Mouse (Mus musculus): ENCODE data around the gene Tmem150b. TPM values are rescaled to one million over a fixed set of nuclear protein-coding genes. Genes with fewer than 3 reads are reported as not detected.

Gene Tmem150b
- polyA plus RNA-seq, 1 experiment: 122 TPM

DNA sequence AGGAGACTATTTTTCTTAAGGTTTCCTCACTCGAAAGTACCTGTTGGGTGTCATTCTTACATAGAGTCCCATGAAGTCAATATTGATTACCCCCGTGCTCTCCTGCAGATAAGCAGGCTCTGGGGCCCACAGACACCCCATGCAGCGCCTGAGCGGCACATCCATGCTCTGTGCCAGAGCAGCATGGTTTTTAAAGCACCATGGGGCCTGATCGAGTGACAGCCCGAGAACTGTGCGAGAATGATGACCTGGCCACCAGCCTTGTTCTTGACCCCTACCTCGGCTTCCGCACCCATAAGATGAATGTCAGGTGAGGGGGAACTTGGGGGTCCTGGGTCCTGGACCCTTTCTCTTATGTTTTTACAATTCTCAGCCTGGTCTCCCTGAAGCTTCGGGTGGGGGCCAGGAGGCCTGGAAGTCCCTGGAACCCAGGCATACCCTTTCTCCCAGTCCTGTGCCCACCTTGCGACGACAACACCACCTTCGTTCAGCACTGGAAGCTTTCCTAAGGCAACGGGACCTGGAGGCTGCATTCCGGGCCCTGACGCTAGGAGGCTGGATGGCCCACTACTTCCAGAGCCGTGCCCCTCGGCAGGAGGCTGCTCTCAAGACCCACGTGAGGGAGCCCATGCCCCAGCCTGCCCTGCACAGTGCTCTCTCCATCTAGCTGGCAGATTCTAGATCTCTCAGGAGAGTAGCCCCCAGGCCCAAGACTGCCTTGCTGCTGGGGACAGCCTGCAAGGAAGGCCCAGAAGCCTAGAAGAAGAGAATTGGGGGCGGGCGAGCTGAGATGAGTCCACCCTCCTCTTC, 16.8 kb upstream of the Tmem150b start:
- WGBS: 86% methylated on average over 21 of the region's 21 CpGs
- Histone ChIP-seq H3K4me1 (ENCODE audit: control insufficient read depth, insufficient read depth, insufficient read length, low read length) (peaks cover 8% of the 10 kb centered on the region), H3K4me3 (ENCODE audit: low read depth, low read length) (no peak overlapping the region), H3K36me3 (ENCODE audit: control insufficient read depth, insufficient read depth, low read length) (peaks cover 30% of the 10 kb centered on the region), H3K27me3 (ENCODE audit: control insufficient read depth, insufficient read depth, low read length) (no peaks in the 10 kb centered on the region), H3K27ac (ENCODE audit: insufficient read depth, low read depth, low read length) (peak overlapping the region; percentile 94)
- TF ChIP-seq CTCF (IDR thresholded peaks at IDR 0.05; ENCODE audit: extremely low read depth, insufficient read length, insufficient replicate concordance, low read depth, low read length) (no peak), POLR2A (IDR thresholded peaks at IDR 0.05; ENCODE audit: low read depth, low read length) (no peak)

DNA sequence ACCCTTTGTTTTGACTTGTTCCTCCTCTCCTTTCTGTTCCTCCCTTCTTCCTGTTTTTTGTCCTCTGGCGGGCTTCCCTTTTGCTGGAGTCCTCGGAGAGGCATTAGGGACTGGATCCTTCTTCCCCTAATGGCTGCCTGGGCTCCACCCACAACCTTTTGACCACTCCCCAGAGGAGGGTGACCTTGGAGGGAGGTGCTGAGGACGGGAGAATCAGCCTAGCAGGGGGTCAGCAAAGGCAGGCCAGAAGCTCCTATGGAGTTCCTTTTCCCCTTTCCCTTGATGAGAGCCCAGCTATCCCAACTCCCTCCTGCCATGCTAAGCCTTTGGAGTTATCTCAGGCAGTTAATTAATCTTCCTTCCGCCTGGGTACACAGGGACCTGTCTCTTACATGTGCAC, 16.1 kb upstream of the Tmem150b start:
- peaks cover 8% of the 10 kb centered on the region for H3K4me1 ChIP-seq (ENCODE audit: control insufficient read depth, insufficient read depth, insufficient read length, low read length)
- 8% methylated on average over 4 of the region's 4 CpGs for WGBS
- no peaks in the 10 kb centered on the region for H3K27me3 ChIP-seq (ENCODE audit: control insufficient read depth, insufficient read depth, low read length)
- peak overlapping the region; percentile 94 for H3K27ac ChIP-seq (ENCODE audit: insufficient read depth, low read depth, low read length)
- peaks cover 24% of the 10 kb centered on the region for H3K36me3 ChIP-seq (ENCODE audit: control insufficient read depth, insufficient read depth, low read length)
- TF ChIP-seq CTCF (IDR thresholded peaks at IDR 0.05; ENCODE audit: extremely low read depth, insufficient read length, insufficient replicate concordance, low read depth, low read length): no peak
- no peak for TF ChIP-seq POLR2A (IDR thresholded peaks at IDR 0.05; ENCODE audit: low read depth, low read length)
- H3K4me3 ChIP-seq (ENCODE audit: low read depth, low read length): peak overlapping the region; percentile 94

DNA sequence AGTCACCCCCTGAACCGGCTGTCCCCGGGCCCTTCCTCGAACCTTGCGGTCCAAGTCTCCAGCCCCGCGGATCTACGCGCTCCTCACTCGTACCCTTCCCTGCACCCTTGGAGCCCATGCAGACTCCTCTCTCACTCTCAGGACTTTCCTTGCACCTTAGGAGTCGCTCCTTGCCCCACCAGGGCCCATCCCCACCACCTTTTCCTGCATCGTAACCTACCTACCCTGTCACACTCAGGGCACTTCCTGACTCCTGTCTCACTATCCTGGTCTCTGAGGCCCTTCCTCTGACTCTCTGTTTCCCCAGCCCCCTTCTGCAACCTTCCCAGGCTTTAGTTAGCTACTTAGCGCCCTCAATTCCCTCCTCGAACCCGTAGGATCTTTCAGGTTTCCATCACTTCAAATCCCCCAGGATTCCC, 15.3 kb upstream of the Tmem150b start:
- H3K4me3 ChIP-seq (ENCODE audit: low read depth, low read length): peak overlapping the region; percentile 94
- H3K4me1 ChIP-seq (ENCODE audit: control insufficient read depth, insufficient read depth, insufficient read length, low read length): peaks cover 8% of the 10 kb centered on the region
- peak overlapping the region; percentile 94 for H3K27ac ChIP-seq (ENCODE audit: insufficient read depth, low read depth, low read length)
- H3K36me3 ChIP-seq (ENCODE audit: control insufficient read depth, insufficient read depth, low read length): peaks cover 18% of the 10 kb centered on the region
- TF ChIP-seq CTCF (IDR thresholded peaks at IDR 0.05; ENCODE audit: extremely low read depth, insufficient read length, insufficient replicate concordance, low read depth, low read length) (no peak), POLR2A (IDR thresholded peaks at IDR 0.05; ENCODE audit: low read depth, low read length) (no peak)
- WGBS: under 1% methylated on average over 14 of the region's 14 CpGs
- H3K27me3 ChIP-seq (ENCODE audit: control insufficient read depth, insufficient read depth, low read length): no peaks in the 10 kb centered on the region

DNA sequence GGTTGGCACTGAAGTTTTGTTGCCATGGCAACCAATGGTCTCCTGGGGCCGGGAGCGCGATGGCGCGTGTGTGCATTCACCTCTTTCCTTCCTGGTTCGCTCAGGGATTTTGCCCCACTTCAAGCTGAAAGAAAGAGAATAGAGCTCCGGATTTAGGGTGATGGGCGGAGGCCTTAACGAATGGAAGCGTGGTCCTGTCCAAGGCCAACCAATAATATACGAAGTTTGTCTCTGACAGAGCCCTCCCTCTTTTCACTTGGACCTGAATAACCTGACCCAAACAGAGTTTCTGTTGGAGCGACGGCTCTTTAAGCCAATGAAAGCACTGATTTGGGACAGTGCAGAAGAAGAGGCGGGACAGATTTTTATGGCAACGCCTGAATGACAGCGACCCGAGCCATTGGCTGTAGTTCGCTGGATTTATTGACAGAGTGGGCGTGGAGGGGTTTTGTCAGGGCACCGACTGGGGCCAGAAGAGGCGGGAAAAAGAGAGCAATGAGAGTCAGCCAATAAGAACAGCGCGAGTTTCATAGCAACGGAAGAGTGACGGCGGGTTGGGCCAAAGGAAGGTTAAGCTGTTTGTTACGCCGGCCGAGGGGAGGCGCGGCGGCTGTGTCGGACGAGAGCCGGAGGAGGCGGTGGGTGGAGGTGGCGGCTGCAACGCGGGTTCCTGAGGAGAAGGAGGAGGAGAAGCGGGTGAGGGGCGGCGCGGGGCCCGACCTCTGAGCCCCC, 14.7 kb upstream of the Tmem150b start, which contains the start of gene Kmt5c:
Gene Kmt5c (plus strand): TSS at position 572 of the 732 bp plus-strand sequence.
- under 1% methylated on average over 38 of the region's 44 CpGs for WGBS
- peak within 1 kb of the TSS; percentile 94 for H3K27ac ChIP-seq (ENCODE audit: insufficient read depth, low read depth, low read length)
- TF ChIP-seq CTCF (IDR thresholded peaks at IDR 0.05; ENCODE audit: extremely low read depth, insufficient read length, insufficient replicate concordance, low read depth, low read length) (0 out of 2 replicates have a peak, but pooled peaks have one; percentile 4), POLR2A (IDR thresholded peaks at IDR 0.05; ENCODE audit: low read depth, low read length) (peak; percentile 97)
- peaks cover 8% of the 10 kb centered on the region for H3K4me1 ChIP-seq (ENCODE audit: control insufficient read depth, insufficient read depth, insufficient read length, low read length)
- no peaks in the 10 kb centered on the region for H3K27me3 ChIP-seq (ENCODE audit: control insufficient read depth, insufficient read depth, low read length)
- peaks cover 18% of the 10 kb centered on the region for H3K36me3 ChIP-seq (ENCODE audit: control insufficient read depth, insufficient read depth, low read length)
- H3K4me3 ChIP-seq (ENCODE audit: low read depth, low read length): peak within 1 kb of the TSS; percentile 94

DNA sequence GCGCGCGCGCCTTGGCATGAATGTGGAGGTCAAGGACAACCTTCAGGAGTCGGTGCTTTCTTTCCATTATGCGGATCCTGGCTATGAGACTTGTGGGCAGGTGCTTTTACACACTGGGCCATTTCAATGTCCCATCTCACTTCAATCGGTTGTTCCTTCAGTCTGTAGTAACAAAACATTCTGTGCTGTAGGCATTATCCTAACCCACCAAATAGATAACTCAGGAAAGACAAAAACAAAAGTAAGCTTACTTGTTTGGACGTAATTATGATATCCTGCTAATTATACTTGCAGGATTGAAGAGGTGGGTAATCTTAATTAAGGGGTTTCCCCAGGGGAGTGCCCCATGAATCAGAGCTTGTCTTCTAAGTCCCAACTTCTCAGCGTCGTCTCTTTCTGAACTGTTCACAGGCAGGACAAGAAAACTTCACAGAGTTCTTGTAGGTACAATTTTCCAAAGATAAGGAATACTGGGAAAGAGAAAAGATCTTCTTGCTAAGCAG, 14.0 kb upstream of the Tmem150b start:
- no peaks in the 10 kb centered on the region for H3K27me3 ChIP-seq (ENCODE audit: control insufficient read depth, insufficient read depth, low read length)
- peaks cover 8% of the 10 kb centered on the region for H3K4me1 ChIP-seq (ENCODE audit: control insufficient read depth, insufficient read depth, insufficient read length, low read length)
- peak overlapping the region; percentile 77 for H3K27ac ChIP-seq (ENCODE audit: insufficient read depth, low read depth, low read length)
- H3K4me3 ChIP-seq (ENCODE audit: low read depth, low read length): peak overlapping the region; percentile 58
- no peak for TF ChIP-seq CTCF (IDR thresholded peaks at IDR 0.05; ENCODE audit: extremely low read depth, insufficient read length, insufficient replicate concordance, low read depth, low read length)
- no peak for TF ChIP-seq POLR2A (IDR thresholded peaks at IDR 0.05; ENCODE audit: low read depth, low read length)
- WGBS: 44% methylated on average over 10 of the region's 10 CpGs
- H3K36me3 ChIP-seq (ENCODE audit: control insufficient read depth, insufficient read depth, low read length): peaks cover 18% of the 10 kb centered on the region

DNA sequence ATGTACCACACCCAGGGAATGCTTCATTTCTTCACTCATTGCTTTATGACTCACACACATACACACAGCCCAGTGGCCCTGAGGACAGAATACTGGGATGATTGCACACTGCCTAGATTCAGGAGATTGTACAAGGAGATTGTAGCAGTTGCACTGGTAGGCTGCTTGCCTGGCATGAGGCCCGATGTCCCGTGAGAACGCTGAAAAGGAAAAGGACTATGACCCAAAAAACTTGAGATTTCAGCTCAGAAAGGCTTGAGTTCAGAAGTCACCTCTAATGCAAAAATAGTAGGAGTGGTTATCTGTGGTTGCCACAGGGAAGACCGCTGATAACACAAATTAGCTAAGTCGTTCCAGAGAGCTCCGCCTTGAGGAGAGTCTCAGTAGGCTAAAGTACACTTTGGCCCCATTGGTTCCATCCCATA, 7.9 kb upstream of the Tmem150b start:
- peak overlapping the region; percentile 83 for H3K27ac ChIP-seq (ENCODE audit: insufficient read depth, low read depth, low read length)
- H3K4me3 ChIP-seq (ENCODE audit: low read depth, low read length): no peak overlapping the region
- no peaks in the 10 kb centered on the region for H3K27me3 ChIP-seq (ENCODE audit: control insufficient read depth, insufficient read depth, low read length)
- peaks cover 10% of the 10 kb centered on the region; the same call in 1 of the 2 replicates for H3K4me1 ChIP-seq (ENCODE audit: control insufficient read depth, insufficient read depth, insufficient read length, low read length)
- TF ChIP-seq CTCF (IDR thresholded peaks at IDR 0.05; ENCODE audit: extremely low read depth, insufficient read length, insufficient replicate concordance, low read depth, low read length) (no peak), POLR2A (IDR thresholded peaks at IDR 0.05; ENCODE audit: low read depth, low read length) (no peak)
- H3K36me3 ChIP-seq (ENCODE audit: control insufficient read depth, insufficient read depth, low read length): no peaks in the 10 kb centered on the region
- 24% methylated on average over 6 of the region's 6 CpGs for WGBS
